Comparison of ENCODE assay signal across 8 mouse cellular contexts in genomic region chr6:90514883-90515405, GRCm38 (mm10). TPM values are rescaled to one million over a fixed set of nuclear protein-coding genes. Genes with fewer than 3 reads are reported as not detected.
DNase-seq lines count a peak whose midpoint lies in the region; ATAC-seq and TF ChIP-seq lines count a peak whose summit lies in the region.

No protein-coding gene starts in this region.

- 39% methylated on average over 4 of the region's 4 CpGs for WGBS in forebrain, embryonic 11.5 days
- 27% methylated on average over 4 of the region's 4 CpGs for WGBS in heart, embryonic 15.5 days
- WGBS in liver, embryonic 13.5 days (ENCODE audit: insufficient replicate concordance) = 33% methylated on average over 4 of the region's 4 CpGs
- 42% methylated on average over 4 of the region's 4 CpGs for WGBS in neural tube, embryonic 13.5 days

- H3K4me3 ChIP-seq in forebrain, embryonic 11.5 days (ENCODE audit: low read depth, low read length) = no peak overlapping the region
- no peak overlapping the region for H3K4me3 ChIP-seq in heart, embryonic 15.5 days
- H3K4me3 ChIP-seq in liver, embryonic 13.5 days (replicated peaks) = no peak overlapping the region
- no peak overlapping the region for H3K4me3 ChIP-seq in neural tube, embryonic 13.5 days
- no peak overlapping the region for H3K4me3 ChIP-seq in testis, adult 2 months (ENCODE audit: control insufficient read depth, low read depth, low read length)

- H3K9me3 ChIP-seq in forebrain, embryonic 11.5 days (ENCODE audit: control insufficient read depth, low read length) = no peaks in the 10 kb centered on the region
- no peaks in the 10 kb centered on the region for H3K9me3 ChIP-seq in heart, embryonic 15.5 days (replicated peaks)
- H3K9me3 ChIP-seq in liver, embryonic 13.5 days (replicated peaks) = no peaks in the 10 kb centered on the region
- no peaks in the 10 kb centered on the region for H3K9me3 ChIP-seq in neural tube, embryonic 13.5 days

- H3K9ac ChIP-seq in forebrain, embryonic 11.5 days (ENCODE audit: low read length) = no peak overlapping the region
- no peak overlapping the region for H3K9ac ChIP-seq in heart, embryonic 15.5 days
- no peak overlapping the region for H3K9ac ChIP-seq in liver, embryonic 13.5 days
- H3K9ac ChIP-seq in neural tube, embryonic 13.5 days = no peak overlapping the region

- peak; percentile 62 for DNase-seq in A20 (ENCODE audit: low read depth, low spot score)
- DNase-seq in c-Kit-positive CD71-negative TER-119-negative erythroid progenitor cells, embryonic 14.5 days (ENCODE audit: low read depth) = peak; percentile 57
- DNase-seq in forebrain, embryonic 11.5 days (ENCODE audit: low spot score) = peak; percentile 88
- peak; percentile 90 for DNase-seq in kidney, postnatal 14 days
- DNase-seq in liver, embryonic 13.5 days = peak; percentile 19

- no peaks in the 10 kb centered on the region for H3K27me3 ChIP-seq in forebrain, embryonic 11.5 days (ENCODE audit: control insufficient read depth, insufficient read depth, low read length)
- no peaks in the 10 kb centered on the region for H3K27me3 ChIP-seq in heart, embryonic 15.5 days
- H3K27me3 ChIP-seq in liver, embryonic 13.5 days = no peaks in the 10 kb centered on the region
- no peaks in the 10 kb centered on the region for H3K27me3 ChIP-seq in neural tube, embryonic 13.5 days
- no peaks in the 10 kb centered on the region for H3K27me3 ChIP-seq in testis, adult 2 months (ENCODE audit: control insufficient read depth, insufficient read depth, low read length)

- H3K4me1 ChIP-seq in forebrain, embryonic 11.5 days (replicated peaks; ENCODE audit: control insufficient read depth, insufficient read depth, low read length) = 0 out of 2 replicates have a peak, but pooled peaks cover 2% of the 10 kb centered on the region
- peaks cover 8% of the 10 kb centered on the region for H3K4me1 ChIP-seq in heart, embryonic 15.5 days (replicated peaks)
- no peaks in the 10 kb centered on the region for H3K4me1 ChIP-seq in liver, embryonic 13.5 days (replicated peaks)
- H3K4me1 ChIP-seq in neural tube, embryonic 13.5 days (replicated peaks) = 0 out of 2 replicates have a peak, but pooled peaks cover 7% of the 10 kb centered on the region
- H3K4me1 ChIP-seq in testis, adult 2 months (ENCODE audit: control insufficient read depth, insufficient read depth, low read length) = no peaks in the 10 kb centered on the region

- H3K27ac ChIP-seq in forebrain, embryonic 11.5 days (ENCODE audit: low read depth, low read length) = no peak overlapping the region
- H3K27ac ChIP-seq in heart, embryonic 15.5 days = no peak overlapping the region
- peak overlapping the region; percentile 64 for H3K27ac ChIP-seq in liver, embryonic 13.5 days
- no peak overlapping the region for H3K27ac ChIP-seq in neural tube, embryonic 13.5 days (replicated peaks)
- no peak overlapping the region for H3K27ac ChIP-seq in testis, adult 2 months (ENCODE audit: control insufficient read depth, insufficient read depth, low read depth, low read length)

- peak; percentile 77 for TF ChIP-seq CTCF in testis, adult 2 months (IDR thresholded peaks at IDR 0.05; ENCODE audit: control insufficient read depth, insufficient read depth, insufficient replicate concordance, low read depth, low read length)

- H3K36me3 ChIP-seq in forebrain, embryonic 11.5 days (ENCODE audit: control insufficient read depth, insufficient read depth, low read length) = no peaks in the 10 kb centered on the region
- H3K36me3 ChIP-seq in heart, embryonic 15.5 days = no peaks in the 10 kb centered on the region
- no peaks in the 10 kb centered on the region for H3K36me3 ChIP-seq in liver, embryonic 13.5 days
- no peaks in the 10 kb centered on the region for H3K36me3 ChIP-seq in neural tube, embryonic 13.5 days
- H3K36me3 ChIP-seq in testis, adult 2 months (ENCODE audit: control insufficient read depth, insufficient read depth, low read length) = no peaks in the 10 kb centered on the region

- no peak overlapping the region for H3K4me2 ChIP-seq in forebrain, embryonic 11.5 days (ENCODE audit: low read depth, low read length, severe bottlenecking)
- no peak overlapping the region for H3K4me2 ChIP-seq in heart, embryonic 15.5 days
- H3K4me2 ChIP-seq in liver, embryonic 13.5 days = no peak overlapping the region
- no peak overlapping the region for H3K4me2 ChIP-seq in neural tube, embryonic 13.5 days

- no peak for TF ChIP-seq POLR2A in testis, adult 2 months (IDR thresholded peaks at IDR 0.05; ENCODE audit: control insufficient read depth, low read depth, low read length)

- peak; percentile 63 for ATAC-seq in forebrain, embryonic 11.5 days (replicated peaks; ENCODE audit: low FRiP score)
- ATAC-seq in heart, embryonic 15.5 days (replicated peaks; ENCODE audit: insufficient number of reproducible peaks, insufficient read depth, low FRiP score, low read depth) = peak; percentile 53
- ATAC-seq in liver, embryonic 13.5 days (ENCODE audit: low read depth) = peak; percentile 75
- ATAC-seq in neural tube, embryonic 13.5 days (ENCODE audit: low read depth) = peak; percentile 76

RNA-seq across cellular contexts. Expression of gene Aldh1l1, which starts 28.7 kb away (rescaled TPM):
- polyA plus RNA-seq in forebrain, embryonic 11.5 days (2014; fragmentation: Nextera tagmentation; extraction: Ambion mirVana) = 1.2 and 2.8 TPM in 2 replicates
- polyA plus RNA-seq in heart, embryonic 15.5 days (2015; fragmentation: Nextera tagmentation; extraction: Ambion mirVana) = 1.8 and 3.6 TPM in 2 replicates
- 12.3 and 13.1 TPM in 2 replicates for polyA plus RNA-seq in liver, embryonic 13.5 days (2015; fragmentation: Nextera tagmentation; extraction: Ambion mirVana)
- polyA plus RNA-seq in neural tube, embryonic 13.5 days (2015; fragmentation: Nextera tagmentation; extraction: Ambion mirVana) = 38.3 and 38.6 TPM in 2 replicates
- 7.2 and 9.6 TPM in 2 replicates for polyA plus RNA-seq in testis, adult 2 months (2012; rRNA removed)

RNA-seq across cellular contexts. Expression of gene Klf15, which starts 52.6 kb away (rescaled TPM):
- polyA plus RNA-seq in forebrain, embryonic 11.5 days (2014; fragmentation: Nextera tagmentation; extraction: Ambion mirVana) = 2.8 and 3.0 TPM in 2 replicates
- polyA plus RNA-seq in heart, embryonic 15.5 days (2015; fragmentation: Nextera tagmentation; extraction: Ambion mirVana) = 22.5 and 22.8 TPM in 2 replicates
- polyA plus RNA-seq in liver, embryonic 13.5 days (2015; fragmentation: Nextera tagmentation; extraction: Ambion mirVana) = 7.8 and 9.1 TPM in 2 replicates
- polyA plus RNA-seq in neural tube, embryonic 13.5 days (2015; fragmentation: Nextera tagmentation; extraction: Ambion mirVana) = 12.3 and 13.9 TPM in 2 replicates
- 7.6 and 7.7 TPM in 2 replicates for polyA plus RNA-seq in testis, adult 2 months (2012; rRNA removed)

Comparison
In these comparisons a context has a peak if more than half of its experiments do, and no peak if none do; other contexts are left out.
1. DNase-seq: peak in every context shown above with its lines; median percentile 90 in kidney, postnatal 14 days; 88 in forebrain, embryonic 11.5 days; 62 in A20; 57 in c-Kit-positive CD71-negative TER-119-negative erythroid progenitor cells, embryonic 14.5 days; 19 in liver, embryonic 13.5 days.